Mouse (Mus musculus) heart, postnatal 14 days (tissue): ENCODE measurements around the gene D230025D16Rik. TPM values are rescaled to one million over a fixed set of nuclear protein-coding genes. Genes with fewer than 3 reads are reported as not detected.

Experiments used
- DNase-seq, 2 experiments: peaks; one replicate each; pipeline ENCODE4 v3.0.0; 2021 to 2022
- intact Hi-C: fragments of 180-260 bp; cut with DNase I; formaldehyde crosslinking; loops from one replicate; pipeline ENCODE4 v1.15.1; 2025
- total RNA-seq, 2 experiments: library from RNA; stranded (reverse); gene quantifications; 2 replicates each; pipeline ENCODE4 v1.2.3; 2021

D230025D16Rik gene
- total RNA-seq, 2 experiments from 2014 or later, result 16.7 to 22.0 TPM

GRCm38 (mm10) chr8:105264024-105264982 lies 39.4 kb downstream of the D230025D16Rik start, which contains the start of the genes Tradd and Fbxl8:
Gene Tradd, minus strand, starts transcription at chr8:105264609.
Gene Fbxl8, plus strand, starts transcription at chr8:105264648.
- intact Hi-C loops, result loop anchor here (5.0 kb wide), 1 partner anchor 127 kb away; no protein-coding TSS in a partner anchor
- peak; percentile 83 to 84 for DNase-seq

GRCm38 (mm10) chr8:105265128-105265527 lies 40.2 kb downstream of the D230025D16Rik start:
- intact Hi-C loops, result no loop called here

GRCm38 (mm10) chr8:105266775-105267174 lies 41.8 kb downstream of the D230025D16Rik start:
- DNase-seq, result no peak
- intact Hi-C loops, result no loop called here

More at GRCm38 (mm10) chr8:105265128-105265527, 40.2 kb downstream of the D230025D16Rik start:
- DNase-seq, result no peak

- DNase-seq, result no peak
- intact Hi-C loops, result no loop called here
Measured at GRCm38 (mm10) chr8:105268342-105269074, 43.6 kb downstream of the D230025D16Rik start.

GRCm38 (mm10) chr8:105269075-105269458 lies 44.1 kb downstream of the D230025D16Rik start:
- intact Hi-C loops, result no loop called here
- no peak for DNase-seq

GRCm38 (mm10) chr8:105269461-105269947 lies 44.6 kb downstream of the D230025D16Rik start, which contains the start of gene Hsf4:
Gene Hsf4, plus strand, starts transcription at chr8:105269801.
- peak; percentile 77 to 79 for DNase-seq
- intact Hi-C loops, result no loop called here

GRCm38 (mm10) chr8:105270101-105270915 lies 45.4 kb downstream of the D230025D16Rik start:
- intact Hi-C loops, result no loop called here
- DNase-seq, result no peak

- intact Hi-C loops, result no loop called here
- no peak for DNase-seq
Measured at GRCm38 (mm10) chr8:105270916-105271186, 45.9 kb downstream of the D230025D16Rik start.

GRCm38 (mm10) chr8:105275387-105275786 lies 50.4 kb downstream of the D230025D16Rik start:
- intact Hi-C loops, result no loop called here
- no peak for DNase-seq

- DNase-seq, result no peak
- intact Hi-C loops, result no loop called here
Measured at GRCm38 (mm10) chr8:105275840-105276239, 50.9 kb downstream of the D230025D16Rik start, which contains the start of gene Nol3. Gene Nol3, plus strand, starts transcription at chr8:105276140.

GRCm38 (mm10) chr8:105276292-105277120 lies 51.6 kb downstream of the D230025D16Rik start:
- peak; percentile 66 to 73 for DNase-seq
- intact Hi-C loops, result no loop called here

- peak; percentile 80 to 87 for DNase-seq
- intact Hi-C loops, result no loop called here
Measured at GRCm38 (mm10) chr8:105278911-105279334, 54.0 kb downstream of the D230025D16Rik start.

- intact Hi-C loops, result no loop called here
- DNase-seq, result no peak
Measured at GRCm38 (mm10) chr8:105280567-105280966, 55.6 kb downstream of the D230025D16Rik start.

GRCm38 (mm10) chr8:105281821-105282220 lies 56.9 kb downstream of the D230025D16Rik start:
- intact Hi-C loops, result no loop called here
- DNase-seq, result no peak

GRCm38 (mm10) chr8:105282239-105282638 lies 57.3 kb downstream of the D230025D16Rik start:
- intact Hi-C loops, result no loop called here
- no peak for DNase-seq

- intact Hi-C loops, result no loop called here
- DNase-seq, result peak; percentile 70 to 71
Measured at GRCm38 (mm10) chr8:105283074-105283473, 58.1 kb downstream of the D230025D16Rik start.

GRCm38 (mm10) chr8:105285514-105285913 lies 60.6 kb downstream of the D230025D16Rik start:
- intact Hi-C loops, result loop anchor here (5.0 kb wide), 1 partner anchor 33 kb away; no protein-coding TSS in a partner anchor
- no peak for DNase-seq

GRCm38 (mm10) chr8:105286907-105287306 lies 62.0 kb downstream of the D230025D16Rik start:
- intact Hi-C loops, result loop anchor here (5.0 kb wide), 1 partner anchor 35 kb away; no protein-coding TSS in a partner anchor
- no peak for DNase-seq

GRCm38 (mm10) chr8:105288231-105288630 lies 63.3 kb downstream of the D230025D16Rik start:
- DNase-seq, result no peak
- intact Hi-C loops, result loop anchor here (5.0 kb wide), 1 partner anchor 36 kb away; no protein-coding TSS in a partner anchor
